Mouse (Mus musculus): ENCODE data around the gene Jpt1.

- TF ChIP-seq CTCF (IDR thresholded peaks at IDR 0.05; ENCODE audit: borderline replicate concordance, extremely low read depth, insufficient read depth, insufficient read length) (no peak), POLR2A (IDR thresholded peaks at IDR 0.05; ENCODE audit: borderline replicate concordance, extremely low read depth, insufficient read depth, insufficient read length, poor library complexity, severe bottlenecking) (peak; percentile 96; the same call in 1 of the 2 replicates)
These were observed at the start of gene Jpt1 for GRCm38 (mm10) chr11:115514238-115514663.

All from brain, embryonic 14.5 days (tissue).